Mouse (Mus musculus): ENCODE data around the gene Abca14.

GRCm38 (mm10) chr7:120327220-120328073, 123.7 kb downstream of the Abca14 start:
- TF ChIP-seq CTCF (IDR thresholded peaks at IDR 0.05; ENCODE audit: control insufficient read depth, insufficient read depth, insufficient replicate concordance, low read depth, low read length) (no peak), POLR2A (IDR thresholded peaks at IDR 0.05; ENCODE audit: control insufficient read depth, low read depth, low read length) (no peak)

All from testis, adult 2 months (tissue).